Mouse (Mus musculus): ENCODE results near the gene Gm49325.

DNA sequence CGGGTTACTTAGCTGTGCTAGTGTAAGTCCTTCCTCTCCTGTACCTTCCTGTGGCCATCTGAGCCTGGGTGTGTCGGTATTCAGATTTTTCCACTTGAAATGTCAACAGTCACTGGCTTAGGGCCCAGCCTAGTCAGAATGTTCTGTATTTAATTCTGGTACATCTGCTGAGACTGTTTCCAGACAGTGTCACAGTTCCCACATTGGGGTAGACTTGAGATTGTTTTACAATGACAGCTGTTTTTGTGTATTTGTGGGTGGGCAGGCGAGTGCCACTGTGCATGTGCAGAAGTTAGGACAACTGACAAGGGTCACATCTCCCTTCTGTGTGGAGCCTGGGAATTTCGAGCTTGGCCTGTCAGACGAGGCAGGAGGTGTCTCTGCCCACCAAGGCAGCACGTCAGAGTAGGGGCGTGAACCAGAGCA, 18.6 kb downstream of the Gm49325 start:
- TF ChIP-seq CTCF (IDR thresholded peaks at IDR 0.05; ENCODE audit: low read depth) (no peak), EP300 (IDR thresholded peaks at IDR 0.05; ENCODE audit: low read depth) (no peak)
